Mouse (Mus musculus) stomach, embryonic 14.5 days (tissue): ENCODE data around the gene Gm20671. TPM values are rescaled to one million over a fixed set of nuclear protein-coding genes. Genes with fewer than 3 reads are reported as not detected.
"Not testable (repeated sequence)": the region's sequence is repeated elsewhere in the genome, so short reads cannot be mapped to it uniquely, and the experiment has no call there.

ENCODE experiments used
- ATAC-seq: fragments of 200-750 bp; cut with Nextera tagmentation; 2 replicates; pipeline ENCODE4 v1.8.0; 2017; ENCODE audit warnings: low read depth, moderate TSS enrichment; ENCODE audit not compliant: insufficient number of reproducible peaks, insufficient read depth, low FRiP score
- H3K27ac ChIP-seq: fragments of 300-500 bp; sonication (generic); 2 replicates; pipeline ENCODE4 v1.5.1; 2014; ENCODE audit warnings: mild to moderate bottlenecking, low read length, moderate library complexity, mixed read lengths
- H3K27me3 ChIP-seq: fragments of 300-500 bp; sonication (generic); 2 replicates; pipeline ENCODE4 v1.6.1; 2014; ENCODE audit warnings: low read length, control low read depth, mixed read lengths; ENCODE audit not compliant: control insufficient read depth, insufficient read depth
- H3K36me3 ChIP-seq: fragments of 300-500 bp; sonication (generic); 2 replicates; pipeline ENCODE4 v1.6.1; 2014; ENCODE audit warnings: mild to moderate bottlenecking, control low read depth, low read length, moderate library complexity, mixed read lengths; ENCODE audit not compliant: control insufficient read depth, insufficient read depth
- H3K4me1 ChIP-seq: fragments of 300-500 bp; sonication (generic); 2 replicates; pipeline ENCODE4 v1.6.1; 2014; ENCODE audit warnings: low read length, control low read depth, mixed read lengths; ENCODE audit not compliant: control insufficient read depth, insufficient read depth
- H3K4me2 ChIP-seq: fragments of 300-500 bp; sonication (generic); replicated peaks from 2 replicates; pipeline ENCODE4 v1.6.1; 2014; ENCODE audit warnings: low read depth, low read length, control low read depth
- H3K4me3 ChIP-seq: fragments of 300-500 bp; sonication (generic); 2 replicates; pipeline ENCODE4 v1.5.1; 2014; ENCODE audit warnings: low read depth, low read length, control low read depth
- H3K9ac ChIP-seq: fragments of 300-500 bp; sonication (generic); replicated peaks from 2 replicates; pipeline ENCODE4 v1.6.1; 2014; ENCODE audit warnings: low read depth, mild to moderate bottlenecking, control low read depth, low read length, moderate library complexity, mixed read lengths
- H3K9me3 ChIP-seq: fragments of 300-500 bp; sonication (generic); 2 replicates; pipeline ENCODE4 v1.6.1; 2016; ENCODE audit warnings: low read depth, low read length, control low read depth; ENCODE audit not compliant: control insufficient read depth
- WGBS: fragments of 180-500 bp; shearing (Covaris S2); extraction: QIAGEN DNeasy Blood & Tissue Kit; methylation state at CpG from one replicate; pipeline ENCODE4 v1.1.7; 2014; 5-methylcytosine and 5-hydroxymethylcytosine counted together
- polyA plus RNA-seq: library from polyadenylated mRNA; unstranded; fragments of >200 nt; fragmentation: Nextera tagmentation; extraction: Ambion mirVana; gene quantifications from 2 replicates; pipeline ENCODE4 v1.2.1, GENCODE M21; 2014

Gene Gm20671
- polyA plus RNA-seq, 1 experiment from 2014 or later, result not detected

DNA sequence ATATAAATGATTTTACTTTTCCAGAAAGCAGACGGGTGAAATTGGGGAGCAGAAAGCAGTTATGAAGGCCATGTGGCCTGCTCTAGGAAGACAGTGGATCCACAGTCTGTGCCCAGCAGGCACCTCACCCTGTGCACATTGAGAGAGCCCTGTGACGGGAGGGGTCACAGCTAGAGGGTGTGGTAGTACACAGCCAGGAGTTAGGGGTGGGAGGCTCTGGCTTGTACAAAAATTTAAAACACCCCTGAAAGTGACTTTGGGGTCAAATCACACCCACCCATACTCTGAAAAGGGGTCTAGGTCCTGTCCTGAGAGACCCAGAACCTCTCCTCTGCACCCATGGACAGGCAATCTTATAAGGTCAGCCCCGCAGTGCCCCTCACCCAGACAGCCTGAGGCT lies 90.1 kb downstream of the Gm20671 start:
- H3K36me3 ChIP-seq, H3K4me1 ChIP-seq, H3K4me2 ChIP-seq, H3K27me3 ChIP-seq, H3K4me3 ChIP-seq, H3K9ac ChIP-seq, H3K9me3 ChIP-seq, H3K27ac ChIP-seq: not testable (repeated sequence)
- 0 out of 2 replicates have a peak, but pooled peaks have one; percentile 15 for ATAC-seq
- 88% methylated on average over 3 of the region's 3 CpGs for WGBS

DNA sequence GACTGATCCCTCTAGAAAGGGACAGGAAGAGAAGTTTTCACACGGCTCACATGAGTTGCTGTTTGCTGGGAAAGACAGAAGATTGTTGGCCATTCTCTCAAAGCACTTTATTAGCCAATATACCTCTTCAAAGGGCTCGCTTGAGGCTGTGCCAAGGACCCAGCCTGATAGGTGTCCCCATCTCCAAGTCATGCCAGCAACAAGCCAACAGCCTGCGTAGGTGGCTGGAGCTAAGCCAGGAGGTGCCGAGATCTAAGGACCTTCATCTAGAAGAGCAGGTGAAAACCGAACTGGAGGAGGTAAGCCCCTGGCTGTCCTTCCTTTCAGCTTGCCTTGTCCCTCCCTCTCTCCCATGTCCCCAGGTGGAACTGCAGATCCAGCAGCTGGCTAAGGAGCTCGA lies 91.1 kb downstream of the Gm20671 start:
- WGBS, result 88% methylated on average over 6 of the region's 6 CpGs
- no peak overlapping the region for H3K4me2 ChIP-seq
- H3K27me3 ChIP-seq, result no peaks in the 10 kb centered on the region
- no peak for ATAC-seq
- H3K4me1 ChIP-seq, result no peaks in the 10 kb centered on the region
- no peak overlapping the region for H3K9ac ChIP-seq
- H3K4me3 ChIP-seq, result no peak overlapping the region
- 0 out of 2 replicates have a peak, but pooled peaks cover 4% of the 10 kb centered on the region for H3K36me3 ChIP-seq
- no peaks in the 10 kb centered on the region for H3K9me3 ChIP-seq
- H3K27ac ChIP-seq, result no peak overlapping the region

DNA sequence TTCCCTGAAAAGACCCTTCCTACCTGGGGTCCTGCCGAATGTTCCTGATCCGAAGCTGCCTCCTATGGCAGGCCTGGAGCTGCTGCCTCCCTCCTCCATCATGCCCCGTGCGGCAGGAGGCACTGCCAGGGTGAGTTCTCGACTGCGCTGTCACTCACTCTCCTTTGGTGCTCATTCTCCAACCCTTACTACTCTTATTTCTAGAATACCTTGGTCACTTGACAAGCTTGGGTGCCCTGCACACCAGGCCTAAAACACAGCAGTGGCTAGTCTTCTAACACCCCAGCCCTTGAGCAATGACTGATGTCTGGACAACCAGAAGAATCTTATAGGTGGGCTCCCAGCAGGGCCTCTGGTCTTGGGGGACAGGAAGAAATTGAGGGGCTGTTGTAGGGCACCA lies 93.0 kb downstream of the Gm20671 start:
- H3K4me1 ChIP-seq, H3K9me3 ChIP-seq, H3K4me2 ChIP-seq, H3K4me3 ChIP-seq, H3K36me3 ChIP-seq, H3K9ac ChIP-seq, H3K27me3 ChIP-seq, H3K27ac ChIP-seq: not testable (repeated sequence)
- 92% methylated on average over 6 of the region's 6 CpGs for WGBS
- peak; percentile 61; the same call in 1 of the 2 replicates for ATAC-seq

DNA sequence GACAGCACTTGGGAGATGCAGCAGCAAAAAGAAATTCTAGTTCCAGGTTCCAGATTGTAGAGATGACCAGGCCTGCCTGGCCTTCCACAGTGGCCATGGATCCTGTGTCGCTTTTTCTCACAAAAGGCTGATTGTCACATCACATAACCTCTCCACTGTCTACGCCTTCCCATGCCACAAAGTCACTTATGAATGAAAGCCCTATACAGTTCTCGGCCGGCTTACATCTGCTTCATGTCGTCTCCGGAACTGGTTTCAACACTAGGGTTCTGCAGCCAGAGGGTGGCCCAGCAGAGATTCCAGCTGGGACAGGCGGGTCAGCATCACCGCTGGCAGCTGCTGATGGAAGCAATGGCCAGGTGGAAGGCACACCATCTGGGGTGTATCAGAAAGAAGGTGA lies 98.1 kb downstream of the Gm20671 start:
- no peak overlapping the region for H3K9ac ChIP-seq
- ATAC-seq, result no peak
- no peak overlapping the region for H3K4me3 ChIP-seq
- H3K27me3 ChIP-seq, result no peaks in the 10 kb centered on the region
- H3K36me3 ChIP-seq, result no peaks in the 10 kb centered on the region
- 78% methylated on average over 8 of the region's 8 CpGs for WGBS
- H3K4me1 ChIP-seq, result no peaks in the 10 kb centered on the region
- no peaks in the 10 kb centered on the region for H3K9me3 ChIP-seq
- no peak overlapping the region for H3K4me2 ChIP-seq
- no peak overlapping the region for H3K27ac ChIP-seq

DNA sequence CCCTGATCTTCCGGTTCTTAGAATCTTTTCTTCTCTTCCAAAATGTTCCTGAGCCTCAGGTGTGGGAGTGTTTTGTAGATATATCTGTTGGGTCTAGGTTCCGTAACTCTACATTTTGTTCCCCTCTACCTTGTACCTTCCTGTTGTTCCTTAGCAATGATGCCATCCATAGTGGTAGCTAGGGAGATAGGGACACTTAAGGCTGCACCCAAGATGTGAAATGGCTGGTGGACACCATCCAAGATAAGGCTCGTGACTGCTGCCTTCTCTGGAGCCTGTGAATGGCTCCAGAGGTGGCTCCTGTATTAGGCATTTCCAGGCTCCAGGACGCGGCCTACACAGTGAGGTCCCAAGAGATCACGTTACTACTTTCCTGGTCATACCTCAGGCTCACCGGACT lies 98.6 kb downstream of the Gm20671 start:
- H3K4me2 ChIP-seq, result no peak overlapping the region
- no peaks in the 10 kb centered on the region for H3K36me3 ChIP-seq
- no peak overlapping the region for H3K27ac ChIP-seq
- H3K27me3 ChIP-seq, result no peaks in the 10 kb centered on the region
- H3K9ac ChIP-seq, result no peak overlapping the region
- ATAC-seq, result no peak
- H3K9me3 ChIP-seq, result no peaks in the 10 kb centered on the region
- 83% methylated on average over 7 of the region's 7 CpGs for WGBS
- H3K4me1 ChIP-seq, result no peaks in the 10 kb centered on the region
- H3K4me3 ChIP-seq, result no peak overlapping the region

DNA sequence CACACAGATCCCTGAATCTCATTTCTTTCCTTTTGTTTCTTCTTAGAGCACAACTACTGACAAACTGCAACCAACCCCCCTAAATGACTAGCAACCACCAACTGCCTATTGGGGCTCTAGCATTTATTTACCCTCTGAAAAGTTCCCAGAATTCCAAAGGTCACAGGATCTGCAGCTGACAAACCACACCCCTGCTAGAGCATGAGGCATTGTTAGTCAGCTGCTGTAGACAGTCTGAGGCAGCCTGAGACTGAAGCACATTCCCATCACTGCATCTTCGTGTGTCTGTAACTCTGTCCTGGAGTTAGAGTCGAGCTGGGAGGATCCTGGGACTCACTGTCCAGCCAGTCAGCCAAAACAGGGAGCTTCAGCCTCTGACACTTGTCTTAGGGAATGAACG lies 101.5 kb downstream of the Gm20671 start:
- not testable (repeated sequence) for H3K9me3 ChIP-seq, H3K9ac ChIP-seq, H3K27me3 ChIP-seq, H3K27ac ChIP-seq, H3K36me3 ChIP-seq, H3K4me1 ChIP-seq, H3K4me3 ChIP-seq, H3K4me2 ChIP-seq
- WGBS, result 66% methylated on average over 3 of the region's 3 CpGs
- peak; percentile 40; the same call in 1 of the 2 replicates for ATAC-seq

DNA sequence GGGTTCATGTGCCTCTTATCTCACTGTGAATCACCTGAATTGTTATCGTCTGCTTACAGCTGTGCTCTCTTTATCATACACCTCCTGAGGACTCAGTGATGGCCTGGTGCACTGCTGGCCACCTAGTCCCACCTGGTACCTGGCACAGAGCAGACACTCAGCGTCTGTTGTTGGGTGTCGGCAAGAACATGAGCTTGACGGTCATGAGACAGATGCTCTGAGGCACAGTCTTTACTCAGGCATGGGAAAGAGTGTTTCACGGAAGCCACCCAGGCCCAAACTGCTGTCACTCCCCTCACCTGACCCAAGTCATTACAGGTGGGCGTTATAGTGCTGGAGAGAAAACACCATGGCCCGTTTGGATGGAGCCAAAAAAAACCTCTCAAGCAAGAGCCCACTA lies 102.9 kb downstream of the Gm20671 start:
- H3K9me3 ChIP-seq, result no peaks in the 10 kb centered on the region
- no peak overlapping the region for H3K9ac ChIP-seq
- H3K4me2 ChIP-seq, result no peak overlapping the region
- no peak overlapping the region for H3K27ac ChIP-seq
- H3K36me3 ChIP-seq, result no peaks in the 10 kb centered on the region
- no peak overlapping the region for H3K4me3 ChIP-seq
- ATAC-seq, result no peak
- H3K4me1 ChIP-seq, result no peaks in the 10 kb centered on the region
- H3K27me3 ChIP-seq, result no peaks in the 10 kb centered on the region
- WGBS, result 79% methylated on average over 7 of the region's 7 CpGs

DNA sequence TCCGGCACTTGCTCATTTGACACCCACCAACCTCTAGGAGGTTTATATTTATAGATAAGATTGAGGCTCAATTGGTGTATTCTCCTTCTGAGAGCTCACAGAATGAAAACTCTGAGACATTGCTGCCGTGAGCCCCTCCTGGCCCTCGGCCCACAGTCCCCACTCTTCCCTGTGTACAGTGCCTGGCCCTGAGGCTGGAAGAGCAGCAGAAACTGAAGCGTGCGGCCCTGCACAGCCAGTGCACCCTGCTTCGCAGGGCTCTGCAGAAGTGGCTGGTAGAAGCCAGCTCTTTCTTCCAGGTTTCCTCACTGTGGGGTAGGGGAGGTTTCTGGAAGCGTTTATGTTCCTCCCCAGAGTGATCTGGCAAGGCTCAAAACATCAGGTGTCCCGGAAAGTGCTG lies 104.2 kb downstream of the Gm20671 start:
- H3K9ac ChIP-seq, H3K27me3 ChIP-seq, H3K4me3 ChIP-seq, H3K9me3 ChIP-seq, H3K4me1 ChIP-seq, H3K36me3 ChIP-seq, H3K4me2 ChIP-seq, H3K27ac ChIP-seq, ATAC-seq: not testable (repeated sequence)
- 73% methylated on average over 8 of the region's 8 CpGs for WGBS

DNA sequence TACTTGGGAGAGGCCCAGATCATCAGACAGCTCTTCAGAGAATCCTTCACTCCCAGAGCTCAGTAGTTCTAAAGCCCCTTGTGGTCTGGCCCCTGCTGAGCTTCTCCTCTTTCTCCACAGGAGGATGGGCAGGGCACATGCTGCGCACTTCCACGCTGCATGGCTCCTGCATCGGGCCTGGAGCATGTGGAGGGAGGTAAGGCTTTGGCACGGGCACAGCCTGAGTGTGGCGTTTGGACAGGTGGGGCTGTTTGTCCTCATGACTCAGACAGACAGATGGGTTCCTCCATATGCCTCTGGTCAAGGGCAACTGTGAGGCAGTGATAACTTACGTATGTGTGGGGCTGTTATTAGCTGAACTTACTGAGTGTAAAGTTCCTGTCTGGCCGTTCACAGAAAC lies 104.6 kb downstream of the Gm20671 start:
- H3K36me3 ChIP-seq, result no peaks in the 10 kb centered on the region
- no peak overlapping the region for H3K4me2 ChIP-seq
- WGBS, result 70% methylated on average over 7 of the region's 7 CpGs
- H3K9me3 ChIP-seq, result no peaks in the 10 kb centered on the region
- no peak overlapping the region for H3K4me3 ChIP-seq
- H3K4me1 ChIP-seq, result no peaks in the 10 kb centered on the region
- no peak overlapping the region for H3K9ac ChIP-seq
- H3K27ac ChIP-seq, result no peak overlapping the region
- no peak for ATAC-seq
- no peaks in the 10 kb centered on the region for H3K27me3 ChIP-seq
